Mouse (Mus musculus): ENCODE data around the gene Rprd1b. TPM values are rescaled to one million over a fixed set of nuclear protein-coding genes. Genes with fewer than 3 reads are reported as not detected.

The Rprd1b gene
- 40.5 and 43.4 TPM in 2 replicates for polyA plus RNA-seq (2015; fragmentation: Nextera tagmentation; extraction: Ambion mirVana)

DNA sequence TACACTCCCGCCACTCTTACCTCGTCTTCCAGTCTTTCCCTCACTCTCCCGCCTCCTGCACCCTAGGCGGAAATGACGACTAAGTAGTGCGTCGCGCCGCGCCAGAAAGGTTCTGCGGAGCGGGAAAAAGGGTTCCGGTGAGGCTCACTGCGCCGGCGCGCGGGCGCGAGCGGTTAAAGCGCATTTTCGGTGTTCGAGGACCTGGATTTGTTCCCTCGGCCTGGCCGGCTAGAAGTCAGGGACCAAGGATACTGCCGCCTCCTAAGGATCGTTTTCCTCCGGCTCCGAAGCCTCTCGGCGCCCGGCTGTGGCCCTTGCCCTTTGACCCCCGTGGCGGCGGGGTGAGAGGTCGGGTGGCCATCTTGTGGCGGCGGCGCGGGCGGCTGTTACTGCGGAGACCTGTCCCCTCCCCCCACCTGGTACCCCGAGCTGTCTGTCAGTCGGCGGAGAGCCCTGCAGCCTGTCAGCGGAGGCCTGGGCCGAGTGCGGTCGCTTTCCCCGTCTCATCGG lies at the start of gene Rprd1b, which contains the start of gene Tti1:
Gene Rprd1b (plus strand): TSS at position 144 of the 510 bp plus-strand sequence.
Gene Tti1 (minus strand): TSS at position 80 of the 510 bp plus-strand sequence.
- H3K4me2 ChIP-seq (replicated peaks), result peak within 1 kb of the TSS; percentile 73
- peak within 1 kb of the TSS; percentile 93 for H3K9ac ChIP-seq
- no peaks in the 10 kb centered on the region for H3K9me3 ChIP-seq (replicated peaks)
- H3K4me1 ChIP-seq, result peaks cover 35% of the 10 kb centered on the region
- peak within 1 kb of the TSS; percentile 96 for H3K4me3 ChIP-seq (replicated peaks)
- under 1% methylated on average over 52 of the region's 52 CpGs for WGBS
- no peaks in the 10 kb centered on the region for H3K27me3 ChIP-seq
- peak within 1 kb of the TSS; percentile 97 for H3K27ac ChIP-seq (replicated peaks)
- peak; percentile 91 for ATAC-seq (ENCODE audit: insufficient number of reproducible peaks, low FRiP score, low TSS enrichment, low read depth)
- no peaks in the 10 kb centered on the region; the same call in 1 of the 2 replicates for H3K36me3 ChIP-seq

GRCm38 (mm10) chr2:157979241-157979640 lies 49.1 kb upstream of the Rprd1b start:
- whole genome bisulfite sequencing, result 67% methylated on average over 5 of the region's 5 CpGs
- Histone ChIP-seq H3K27ac (replicated peaks) (no peak overlapping the region), H3K4me3 (replicated peaks) (no peak overlapping the region), H3K9me3 (replicated peaks) (no peaks in the 10 kb centered on the region), H3K4me1 (no peaks in the 10 kb centered on the region), H3K27me3 (peaks cover 18% of the 10 kb centered on the region), H3K4me2 (replicated peaks) (no peak overlapping the region), H3K9ac (no peak overlapping the region), H3K36me3 (peaks cover 10% of the 10 kb centered on the region; the same call in 1 of the 2 replicates)
- ATAC-seq (ENCODE audit: insufficient number of reproducible peaks, low FRiP score, low TSS enrichment, low read depth), result no peak

- no peak overlapping the region for H3K27ac ChIP-seq (replicated peaks)
- peaks cover 19% of the 10 kb centered on the region; the same call in 1 of the 2 replicates for H3K36me3 ChIP-seq
- no peaks in the 10 kb centered on the region for H3K4me1 ChIP-seq
- H3K9ac ChIP-seq, result no peak overlapping the region
- H3K27me3 ChIP-seq, result no peaks in the 10 kb centered on the region
- 87% methylated on average over 3 of the region's 3 CpGs for WGBS
- no peaks in the 10 kb centered on the region for H3K9me3 ChIP-seq (replicated peaks)
- no peak overlapping the region for H3K4me2 ChIP-seq (replicated peaks)
- no peak overlapping the region for H3K4me3 ChIP-seq (replicated peaks)
- ATAC-seq (ENCODE audit: insufficient number of reproducible peaks, low FRiP score, low TSS enrichment, low read depth), result no peak
Observed at GRCm38 (mm10) chr2:157982727-157983126, 45.6 kb upstream of the Rprd1b start.

- H3K4me3 ChIP-seq (replicated peaks), result no peak overlapping the region
- peaks cover 23% of the 10 kb centered on the region; the same call in 1 of the 2 replicates for H3K36me3 ChIP-seq
- WGBS, result 80% methylated on average over 4 of the region's 4 CpGs
- no peaks in the 10 kb centered on the region for H3K4me1 ChIP-seq
- H3K27ac ChIP-seq (replicated peaks), result no peak overlapping the region
- no peaks in the 10 kb centered on the region for H3K27me3 ChIP-seq
- ATAC-seq (ENCODE audit: insufficient number of reproducible peaks, low FRiP score, low TSS enrichment, low read depth), result no peak
- no peak overlapping the region for H3K9ac ChIP-seq
- no peak overlapping the region for H3K4me2 ChIP-seq (replicated peaks)
- no peaks in the 10 kb centered on the region for H3K9me3 ChIP-seq (replicated peaks)
Observed at GRCm38 (mm10) chr2:157983276-157983675, 45.0 kb upstream of the Rprd1b start.

DNA sequence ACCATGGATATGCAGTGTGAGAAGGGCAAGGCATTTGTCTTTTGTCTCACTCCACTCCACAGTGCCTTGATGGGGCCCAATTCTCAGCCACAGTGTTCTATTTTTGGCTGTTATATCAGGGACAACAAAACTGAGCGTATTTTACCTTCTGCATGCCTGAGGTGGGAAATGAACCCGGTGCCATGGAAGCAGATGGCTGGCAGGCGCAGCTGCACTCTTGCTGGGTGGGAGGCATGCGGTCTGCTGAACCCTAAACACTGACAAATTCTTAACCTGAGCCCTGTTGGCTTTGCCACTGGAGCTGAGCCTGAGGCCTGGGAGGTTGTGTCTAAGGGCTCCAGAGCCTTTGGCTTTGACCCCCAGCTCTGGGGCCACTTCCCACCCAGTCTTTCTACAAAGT lies 42.7 kb upstream of the Rprd1b start:
- H3K9me3 ChIP-seq (replicated peaks), result no peaks in the 10 kb centered on the region
- WGBS, result 82% methylated on average over 4 of the region's 4 CpGs
- peaks cover 34% of the 10 kb centered on the region for H3K36me3 ChIP-seq
- H3K27me3 ChIP-seq, result no peaks in the 10 kb centered on the region
- ATAC-seq (ENCODE audit: insufficient number of reproducible peaks, low FRiP score, low TSS enrichment, low read depth), result no peak
- no peaks in the 10 kb centered on the region for H3K4me1 ChIP-seq
- no peak overlapping the region for H3K27ac ChIP-seq (replicated peaks)
- no peak overlapping the region for H3K4me3 ChIP-seq (replicated peaks)
- no peak overlapping the region for H3K4me2 ChIP-seq (replicated peaks)
- H3K9ac ChIP-seq, result no peak overlapping the region

GRCm38 (mm10) chr2:157986235-157986634 lies 42.1 kb upstream of the Rprd1b start:
- Histone ChIP-seq H3K9me3 (replicated peaks) (no peaks in the 10 kb centered on the region), H3K4me3 (replicated peaks) (no peak overlapping the region), H3K4me1 (no peaks in the 10 kb centered on the region), H3K36me3 (peaks cover 40% of the 10 kb centered on the region), H3K27me3 (no peaks in the 10 kb centered on the region), H3K27ac (replicated peaks) (no peak overlapping the region), H3K4me2 (replicated peaks) (no peak overlapping the region), H3K9ac (no peak overlapping the region)
- no peak for ATAC-seq (ENCODE audit: insufficient number of reproducible peaks, low FRiP score, low TSS enrichment, low read depth)
- WGBS, result 77% methylated on average over 6 of the region's 6 CpGs

GRCm38 (mm10) chr2:157988416-157989190 lies 39.7 kb upstream of the Rprd1b start:
- no peaks in the 10 kb centered on the region for H3K9me3 ChIP-seq (replicated peaks)
- no peak overlapping the region for H3K27ac ChIP-seq (replicated peaks)
- H3K27me3 ChIP-seq, result no peaks in the 10 kb centered on the region
- H3K36me3 ChIP-seq, result peaks cover 51% of the 10 kb centered on the region
- H3K9ac ChIP-seq, result no peak overlapping the region
- H3K4me1 ChIP-seq, result no peaks in the 10 kb centered on the region
- H3K4me2 ChIP-seq (replicated peaks), result no peak overlapping the region
- 81% methylated on average over 7 of the region's 7 CpGs for WGBS
- no peak for ATAC-seq (ENCODE audit: insufficient number of reproducible peaks, low FRiP score, low TSS enrichment, low read depth)
- no peak overlapping the region for H3K4me3 ChIP-seq (replicated peaks)

DNA sequence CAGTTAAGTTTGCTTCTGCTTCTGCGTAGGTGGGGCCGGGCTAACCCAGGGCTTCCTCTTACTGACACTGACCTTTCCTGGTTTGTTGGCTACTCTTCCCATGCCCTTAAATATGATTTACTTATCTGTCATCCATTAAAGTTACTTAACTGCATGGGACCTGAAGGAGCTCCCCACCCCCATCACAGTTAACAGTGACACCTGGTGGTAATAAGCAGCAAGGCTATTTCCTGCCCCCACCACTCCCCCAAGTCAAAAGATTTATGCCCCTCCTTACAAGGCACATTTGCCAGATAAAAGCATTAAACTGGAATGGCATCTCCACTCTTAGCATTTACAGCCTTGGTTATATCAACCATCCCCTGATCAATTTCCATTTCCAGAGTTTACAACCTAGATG lies 38.4 kb upstream of the Rprd1b start:
- no peaks in the 10 kb centered on the region for H3K9me3 ChIP-seq (replicated peaks)
- WGBS, result 87% methylated on average over 2 of the region's 2 CpGs
- peaks cover 62% of the 10 kb centered on the region for H3K36me3 ChIP-seq
- H3K4me1 ChIP-seq, result no peaks in the 10 kb centered on the region
- no peaks in the 10 kb centered on the region for H3K27me3 ChIP-seq
- no peak overlapping the region for H3K4me3 ChIP-seq (replicated peaks)
- no peak overlapping the region for H3K9ac ChIP-seq
- ATAC-seq (ENCODE audit: insufficient number of reproducible peaks, low FRiP score, low TSS enrichment, low read depth), result no peak
- no peak overlapping the region for H3K27ac ChIP-seq (replicated peaks)
- no peak overlapping the region for H3K4me2 ChIP-seq (replicated peaks)

- H3K4me2 ChIP-seq (replicated peaks), result no peak overlapping the region
- WGBS, result 80% methylated on average over 6 of the region's 6 CpGs
- peaks cover 73% of the 10 kb centered on the region for H3K36me3 ChIP-seq
- H3K9me3 ChIP-seq (replicated peaks), result no peaks in the 10 kb centered on the region
- H3K27ac ChIP-seq (replicated peaks), result no peak overlapping the region
- no peak overlapping the region for H3K9ac ChIP-seq
- no peaks in the 10 kb centered on the region for H3K4me1 ChIP-seq
- no peaks in the 10 kb centered on the region for H3K27me3 ChIP-seq
- H3K4me3 ChIP-seq (replicated peaks), result no peak overlapping the region
- ATAC-seq (ENCODE audit: insufficient number of reproducible peaks, low FRiP score, low TSS enrichment, low read depth), result no peak
Observed at GRCm38 (mm10) chr2:157991026-157991425, 37.3 kb upstream of the Rprd1b start.

DNA sequence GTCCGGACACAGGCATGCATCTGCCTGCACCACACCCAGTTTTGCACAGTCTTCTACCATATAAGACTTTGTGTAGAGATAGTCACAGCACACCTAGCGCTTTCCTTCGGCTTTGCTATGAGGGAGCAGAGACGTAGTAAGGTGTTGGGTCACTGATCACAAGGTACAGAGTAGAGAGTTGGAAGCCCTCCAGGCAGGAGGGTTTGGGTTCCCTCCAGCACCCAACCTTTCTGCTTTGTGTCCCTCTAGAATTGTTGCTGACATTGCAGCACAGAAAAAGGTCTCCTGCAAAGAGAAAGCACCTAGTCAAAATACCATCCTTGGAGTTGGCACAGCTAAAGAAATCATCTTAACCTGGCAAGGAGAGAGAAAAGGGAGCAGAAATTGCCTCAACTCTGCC lies 35.8 kb upstream of the Rprd1b start:
- Histone ChIP-seq H3K9me3 (replicated peaks) (no peaks in the 10 kb centered on the region), H3K36me3 (peaks cover 78% of the 10 kb centered on the region), H3K4me3 (replicated peaks) (no peak overlapping the region), H3K27me3 (no peaks in the 10 kb centered on the region), H3K4me1 (no peaks in the 10 kb centered on the region), H3K27ac (replicated peaks) (no peak overlapping the region), H3K4me2 (replicated peaks) (no peak overlapping the region), H3K9ac (no peak overlapping the region)
- no peak for ATAC-seq (ENCODE audit: insufficient number of reproducible peaks, low FRiP score, low TSS enrichment, low read depth)
- 87% methylated on average over 4 of the region's 4 CpGs for WGBS

- H3K9me3 ChIP-seq (replicated peaks), result no peaks in the 10 kb centered on the region
- H3K27me3 ChIP-seq, result no peaks in the 10 kb centered on the region
- WGBS, result 66% methylated on average over 3 of the region's 3 CpGs
- H3K4me1 ChIP-seq, result no peaks in the 10 kb centered on the region
- no peak overlapping the region for H3K4me3 ChIP-seq (replicated peaks)
- ATAC-seq (ENCODE audit: insufficient number of reproducible peaks, low FRiP score, low TSS enrichment, low read depth), result no peak
- H3K9ac ChIP-seq, result no peak overlapping the region
- H3K27ac ChIP-seq (replicated peaks), result no peak overlapping the region
- H3K4me2 ChIP-seq (replicated peaks), result no peak overlapping the region
- H3K36me3 ChIP-seq, result peaks cover 40% of the 10 kb centered on the region
Observed at GRCm38 (mm10) chr2:157998817-157999216, 29.5 kb upstream of the Rprd1b start.
